Mouse (Mus musculus) midbrain, embryonic 13.5 days (tissue): ENCODE measurements around the gene Cdkal1. TPM values are rescaled to one million over a fixed set of nuclear protein-coding genes. Genes with fewer than 3 reads are reported as not detected.

ENCODE experiments used
- ATAC-seq: fragments of 200-750 bp; cut with Nextera tagmentation; 2 replicates; pipeline ENCODE4 v1.8.0; 2017; ENCODE audit warnings: mild to moderate bottlenecking, moderate TSS enrichment, moderate library complexity
- H3K27ac ChIP-seq: fragments of 300-500 bp; sonication (generic); 2 replicates; pipeline ENCODE4 v1.5.1; 2015; ENCODE audit warnings: inconsistent platforms, mild to moderate bottlenecking, moderate library complexity
- H3K27me3 ChIP-seq: fragments of 300-500 bp; sonication (generic); 2 replicates; pipeline ENCODE4 v1.6.1; 2015; ENCODE audit warnings: mild to moderate bottlenecking, inconsistent platforms
- H3K36me3 ChIP-seq: fragments of 300-500 bp; sonication (generic); 2 replicates; pipeline ENCODE4 v1.6.1; 2015; ENCODE audit warnings: mild to moderate bottlenecking, inconsistent platforms
- H3K4me1 ChIP-seq: fragments of 300-500 bp; sonication (generic); replicated peaks from 2 replicates; pipeline ENCODE4 v1.6.1; 2015; ENCODE audit warnings: inconsistent platforms
- H3K4me2 ChIP-seq: fragments of 300-500 bp; sonication (generic); replicated peaks from 2 replicates; pipeline ENCODE4 v1.6.1; 2015; ENCODE audit warnings: moderate library complexity, mild to moderate bottlenecking, inconsistent platforms
- H3K4me3 ChIP-seq: fragments of 300-500 bp; sonication (generic); replicated peaks from 2 replicates; pipeline ENCODE4 v1.5.1; 2015; ENCODE audit warnings: mild to moderate bottlenecking, inconsistent platforms
- H3K9ac ChIP-seq: fragments of 300-500 bp; sonication (generic); replicated peaks from 2 replicates; pipeline ENCODE4 v1.6.1; 2015; ENCODE audit warnings: mild to moderate bottlenecking, inconsistent platforms
- H3K9me3 ChIP-seq: fragments of 300-500 bp; sonication (generic); 2 replicates; pipeline ENCODE4 v1.6.1; 2016; ENCODE audit warnings: mild to moderate bottlenecking, inconsistent platforms
- WGBS: fragments of 180-500 bp; shearing (Covaris S2); methylation state at CpG from one replicate; pipeline ENCODE4 v1.1.7; 2015; 5-methylcytosine and 5-hydroxymethylcytosine counted together
- polyA plus RNA-seq: library from polyadenylated mRNA; unstranded; fragments of >200 nt; fragmentation: Nextera tagmentation; extraction: Ambion mirVana; gene quantifications from 2 replicates; pipeline ENCODE4 v1.2.1, GENCODE M21; 2015

Cdkal1 gene
- polyA plus RNA-seq, 1 experiment from 2014 or later, result 21.8 TPM

DNA sequence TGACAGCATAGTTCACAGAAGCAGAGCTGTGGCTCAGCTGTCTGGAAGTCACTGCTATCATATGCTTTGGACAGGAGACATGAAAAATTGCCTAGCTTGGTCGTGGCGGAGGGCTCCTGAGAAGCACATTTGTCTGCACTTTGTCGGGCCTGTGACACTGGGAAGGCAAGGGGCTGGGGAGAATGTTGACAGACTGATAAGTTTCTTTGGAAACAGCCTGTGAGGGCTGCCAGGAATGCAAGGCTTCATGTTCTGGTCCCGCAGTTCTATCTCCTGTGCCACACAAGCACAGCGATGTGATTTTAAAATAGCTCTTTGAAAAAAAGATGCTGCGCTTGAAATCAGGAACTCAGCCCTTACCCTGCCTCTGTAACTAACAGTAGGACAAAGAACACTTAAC lies 573.9 kb downstream of the Cdkal1 start:
- H3K4me2 ChIP-seq, result no peak overlapping the region
- ATAC-seq, result no peak
- H3K36me3 ChIP-seq, result no peaks in the 10 kb centered on the region
- 88% methylated on average over 6 of the region's 6 CpGs for WGBS
- H3K27me3 ChIP-seq, result no peaks in the 10 kb centered on the region
- no peaks in the 10 kb centered on the region for H3K9me3 ChIP-seq
- no peak overlapping the region for H3K27ac ChIP-seq
- H3K4me3 ChIP-seq, result no peak overlapping the region
- H3K9ac ChIP-seq, result no peak overlapping the region
- no peaks in the 10 kb centered on the region for H3K4me1 ChIP-seq

DNA sequence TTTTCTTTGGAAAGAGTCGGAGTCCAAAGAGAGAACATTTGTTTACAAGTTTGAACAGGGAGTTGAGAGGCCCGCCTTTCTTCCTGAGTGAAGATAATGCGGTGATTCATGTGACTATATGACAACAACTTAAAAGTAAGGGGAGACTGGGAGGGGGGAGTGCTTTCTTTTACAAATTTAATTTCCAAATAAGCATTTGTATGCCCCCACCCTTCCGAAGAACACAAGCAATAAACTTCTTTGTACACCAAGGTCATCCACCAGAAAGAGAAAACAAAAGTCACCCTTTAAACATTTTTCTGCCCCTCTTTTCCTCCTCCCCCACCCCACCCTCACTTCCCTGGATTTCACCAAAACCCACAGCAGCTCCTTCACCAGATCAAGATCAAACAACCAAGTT lies 577.3 kb downstream of the Cdkal1 start:
- H3K36me3 ChIP-seq, result no peaks in the 10 kb centered on the region
- no peaks in the 10 kb centered on the region for H3K27me3 ChIP-seq
- no peak overlapping the region for H3K4me3 ChIP-seq
- no peak overlapping the region for H3K9ac ChIP-seq
- no peak overlapping the region for H3K27ac ChIP-seq
- H3K4me1 ChIP-seq, result peaks cover 19% of the 10 kb centered on the region
- H3K9me3 ChIP-seq, result no peaks in the 10 kb centered on the region
- 68% methylated on average over 4 of the region's 4 CpGs for WGBS
- no peak overlapping the region for H3K4me2 ChIP-seq
- ATAC-seq, result no peak

DNA sequence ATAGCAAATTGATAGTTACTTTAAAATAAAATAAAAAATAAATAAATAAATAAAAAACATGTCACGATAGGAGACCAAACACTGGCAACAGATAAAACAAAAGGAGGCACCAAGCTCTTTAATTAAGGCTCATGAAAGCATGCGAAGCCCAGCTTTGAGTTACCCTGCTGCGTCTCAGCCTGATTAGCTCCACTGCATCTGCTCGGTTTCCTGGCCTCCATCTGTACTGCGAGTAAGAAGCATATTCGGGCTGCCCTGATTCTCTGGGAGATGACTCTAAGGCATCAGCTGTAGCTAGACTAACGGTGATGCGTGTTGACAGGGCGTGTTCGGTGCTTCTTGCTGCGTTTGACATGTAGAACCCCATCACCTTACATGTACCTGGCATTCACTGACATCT lies 581.2 kb downstream of the Cdkal1 start:
- Histone ChIP-seq H3K4me3 (no peak overlapping the region), H3K9ac (no peak overlapping the region), H3K4me2 (no peak overlapping the region), H3K36me3 (no peaks in the 10 kb centered on the region), H3K9me3 (no peaks in the 10 kb centered on the region), H3K27me3 (no peaks in the 10 kb centered on the region), H3K27ac (peak overlapping the region; percentile 77), H3K4me1 (peaks cover 21% of the 10 kb centered on the region)
- WGBS, result 30% methylated on average over 11 of the region's 11 CpGs
- ATAC-seq, result peak; percentile 72

DNA sequence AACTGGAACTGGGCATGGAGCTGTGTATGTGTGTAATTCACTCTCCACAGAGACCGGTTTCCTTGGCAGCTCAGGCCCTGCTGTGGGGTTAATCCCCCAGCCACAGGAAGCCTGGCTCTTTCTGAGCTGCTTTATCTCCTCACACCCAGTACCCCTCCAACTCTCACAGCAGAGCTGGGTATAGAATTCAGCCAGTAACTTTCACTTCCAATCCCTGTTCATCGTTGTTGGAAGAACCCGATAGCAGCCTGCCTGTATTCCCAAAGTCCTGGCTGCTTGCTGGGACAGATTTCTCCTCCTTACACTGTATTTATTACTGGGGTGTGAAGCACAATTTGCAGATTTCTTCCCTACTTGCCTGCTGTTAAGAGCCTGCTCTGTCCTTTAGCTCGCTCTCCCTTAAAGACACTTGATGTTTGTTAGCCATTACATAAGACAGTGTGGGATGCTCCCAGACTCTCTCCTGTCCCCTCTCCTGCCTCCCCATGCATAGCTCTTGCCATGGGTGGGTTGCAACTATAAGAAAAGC lies 581.7 kb downstream of the Cdkal1 start:
- 18% methylated on average over 4 of the region's 4 CpGs for WGBS

DNA sequence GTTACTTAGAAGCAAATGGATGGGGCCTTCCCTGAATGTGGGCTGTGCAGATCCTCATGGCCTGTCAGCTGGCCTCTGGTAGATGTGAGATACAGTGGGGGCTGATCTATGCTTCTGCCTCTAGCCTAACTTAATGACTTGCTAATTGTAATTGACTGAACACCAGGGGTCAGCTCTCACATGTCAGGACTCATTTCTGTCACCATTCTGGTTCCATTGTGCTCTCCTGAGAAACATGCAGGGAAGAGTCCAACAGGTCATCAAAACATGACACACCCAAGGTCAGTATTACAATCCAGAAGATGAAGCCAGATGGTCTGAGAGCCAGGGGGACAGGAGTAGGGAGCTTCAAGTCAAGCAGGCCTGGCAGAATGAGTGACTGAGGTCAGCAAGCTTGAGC lies 584.0 kb downstream of the Cdkal1 start:
- Histone ChIP-seq H3K9me3 (no peaks in the 10 kb centered on the region), H3K9ac (no peak overlapping the region), H3K27me3 (no peaks in the 10 kb centered on the region), H3K27ac (no peak overlapping the region), H3K4me1 (peaks cover 21% of the 10 kb centered on the region), H3K4me3 (no peak overlapping the region), H3K4me2 (no peak overlapping the region), H3K36me3 (no peaks in the 10 kb centered on the region)
- ATAC-seq, result no peak

More for the DNA sequence above, 581.7 kb downstream of the Cdkal1 start:
- Histone ChIP-seq H3K4me1 (peaks cover 21% of the 10 kb centered on the region), H3K4me3 (no peak overlapping the region), H3K27ac (peak overlapping the region; percentile 77), H3K9ac (no peak overlapping the region), H3K36me3 (no peaks in the 10 kb centered on the region), H3K9me3 (no peaks in the 10 kb centered on the region), H3K4me2 (no peak overlapping the region; the same call in 1 of the 2 replicates), H3K27me3 (no peaks in the 10 kb centered on the region)
- peak; percentile 70 for ATAC-seq

DNA sequence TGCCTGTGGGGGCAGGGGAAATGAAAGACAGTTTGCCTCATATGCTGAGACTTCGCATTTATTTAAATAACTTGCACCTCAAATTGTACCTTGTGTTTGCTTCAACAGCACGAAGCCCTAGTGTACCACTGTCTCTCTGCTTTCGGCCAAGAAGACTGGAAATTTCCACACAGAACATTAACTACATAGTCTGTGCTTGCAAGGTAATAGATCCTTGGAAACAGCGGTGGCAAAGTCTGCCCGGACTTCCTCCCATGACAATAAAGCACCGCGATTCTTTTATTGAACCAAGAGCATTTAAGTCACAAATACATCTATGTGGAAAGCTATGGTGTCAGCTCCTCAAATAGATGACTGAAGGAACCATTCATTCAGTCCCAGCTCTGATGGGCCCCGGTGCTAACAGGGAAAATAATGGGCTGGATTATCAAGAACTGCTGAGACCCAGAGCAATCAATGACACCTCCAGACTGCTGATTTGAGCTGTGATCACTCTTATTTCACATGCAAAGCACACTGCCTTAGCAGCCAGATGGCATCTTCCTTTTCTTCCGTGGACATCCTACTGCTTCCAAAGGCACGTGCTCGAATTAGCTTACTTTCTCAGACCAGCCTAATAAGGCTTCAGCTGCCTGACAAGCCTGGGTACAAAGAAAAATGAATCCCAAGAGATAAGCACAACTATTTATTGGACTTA lies 591.3 kb downstream of the Cdkal1 start:
- peaks cover 7% of the 10 kb centered on the region for H3K4me1 ChIP-seq
- no peaks in the 10 kb centered on the region for H3K36me3 ChIP-seq
- peak; percentile 65; the same call in 1 of the 2 replicates for ATAC-seq
- no peak overlapping the region for H3K9ac ChIP-seq
- WGBS, result 57% methylated on average over 11 of the region's 11 CpGs
- peak overlapping the region; percentile 52 for H3K27ac ChIP-seq
- no peaks in the 10 kb centered on the region for H3K27me3 ChIP-seq
- no peaks in the 10 kb centered on the region for H3K9me3 ChIP-seq
- no peak overlapping the region for H3K4me2 ChIP-seq
- H3K4me3 ChIP-seq, result no peak overlapping the region

DNA sequence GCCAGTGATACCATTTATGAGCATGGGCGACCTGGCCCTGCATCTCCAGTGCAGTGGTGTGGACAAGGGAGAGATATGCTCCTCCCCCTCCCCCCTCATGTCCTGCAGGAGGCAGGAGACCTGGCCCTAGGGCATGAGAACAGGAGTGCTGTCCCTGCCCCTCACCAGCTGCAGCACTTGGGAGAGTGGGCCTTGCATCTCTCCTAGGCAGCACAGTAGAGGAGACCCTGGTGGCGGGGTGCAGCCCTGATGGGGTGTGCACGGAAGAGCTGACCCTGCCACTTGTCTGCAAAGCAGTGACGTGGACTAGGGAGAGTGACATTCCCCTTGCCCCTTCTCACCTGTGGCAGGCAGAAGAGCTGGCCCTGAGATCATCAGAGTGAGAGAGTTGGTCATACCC lies 593.3 kb downstream of the Cdkal1 start:
- Histone ChIP-seq H3K4me2 (no peak overlapping the region), H3K27ac (no peak overlapping the region), H3K9ac (no peak overlapping the region), H3K4me1 (peaks cover 7% of the 10 kb centered on the region), H3K36me3 (no peaks in the 10 kb centered on the region), H3K9me3 (no peaks in the 10 kb centered on the region), H3K4me3 (no peak overlapping the region), H3K27me3 (no peaks in the 10 kb centered on the region)
- no peak for ATAC-seq
- 85% methylated on average over 4 of the region's 4 CpGs for WGBS

DNA sequence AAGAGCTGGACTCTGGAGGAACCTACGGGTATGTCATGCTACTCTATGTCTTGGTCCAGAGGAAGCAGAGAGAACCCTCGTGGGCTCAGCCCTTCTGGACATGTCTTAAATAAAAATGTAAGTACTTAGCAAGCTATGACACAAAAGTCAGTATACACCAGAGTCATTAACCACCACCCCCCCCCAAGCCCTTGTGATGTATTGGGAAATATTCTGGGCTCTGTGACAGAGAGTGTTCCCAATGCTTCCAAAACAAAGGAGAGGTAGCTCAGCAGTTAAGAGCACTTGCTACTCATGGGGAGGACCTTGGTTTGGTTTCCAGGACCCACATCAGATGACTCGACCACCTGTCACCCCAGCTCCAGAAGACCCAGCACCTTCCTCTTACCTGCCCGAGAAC lies 606.9 kb downstream of the Cdkal1 start:
- WGBS, result 88% methylated on average over 4 of the region's 4 CpGs
- H3K4me1 ChIP-seq, result no peaks in the 10 kb centered on the region

DNA sequence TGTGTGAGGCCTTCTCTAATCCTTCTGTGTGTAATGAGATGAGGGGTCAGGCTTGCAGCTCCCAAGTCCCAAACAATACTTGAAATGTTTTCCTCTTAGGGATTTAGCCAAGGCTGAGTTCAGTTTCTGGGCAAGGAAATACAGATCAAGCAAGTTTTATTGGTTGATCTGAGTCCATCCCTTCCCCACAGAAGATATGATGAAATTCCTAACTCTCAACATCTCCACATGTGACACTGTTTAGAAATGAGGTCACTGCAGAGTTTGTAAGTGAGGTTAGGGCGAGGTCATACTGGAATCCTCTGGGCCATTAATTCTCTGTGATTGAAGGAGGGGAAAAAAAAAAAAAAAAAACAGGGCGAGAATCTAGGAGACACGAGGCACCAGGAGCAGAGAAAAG lies 607.7 kb downstream of the Cdkal1 start:
- 69% methylated on average over 3 of the region's 3 CpGs for WGBS
- no peak for ATAC-seq
- H3K9me3 ChIP-seq, result no peaks in the 10 kb centered on the region
- no peaks in the 10 kb centered on the region for H3K27me3 ChIP-seq
- H3K27ac ChIP-seq, result no peak overlapping the region
- H3K4me1 ChIP-seq, result no peaks in the 10 kb centered on the region
- H3K4me2 ChIP-seq, result no peak overlapping the region
- H3K4me3 ChIP-seq, result no peak overlapping the region
- H3K36me3 ChIP-seq, result no peaks in the 10 kb centered on the region
- H3K9ac ChIP-seq, result no peak overlapping the region

More for the DNA sequence above, 606.9 kb downstream of the Cdkal1 start:
- no peak overlapping the region for H3K27ac ChIP-seq
- no peak for ATAC-seq
- no peak overlapping the region for H3K4me2 ChIP-seq
- no peak overlapping the region for H3K4me3 ChIP-seq
- no peak overlapping the region for H3K9ac ChIP-seq
- H3K27me3 ChIP-seq, result no peaks in the 10 kb centered on the region
- no peaks in the 10 kb centered on the region for H3K9me3 ChIP-seq
- H3K36me3 ChIP-seq, result no peaks in the 10 kb centered on the region

DNA sequence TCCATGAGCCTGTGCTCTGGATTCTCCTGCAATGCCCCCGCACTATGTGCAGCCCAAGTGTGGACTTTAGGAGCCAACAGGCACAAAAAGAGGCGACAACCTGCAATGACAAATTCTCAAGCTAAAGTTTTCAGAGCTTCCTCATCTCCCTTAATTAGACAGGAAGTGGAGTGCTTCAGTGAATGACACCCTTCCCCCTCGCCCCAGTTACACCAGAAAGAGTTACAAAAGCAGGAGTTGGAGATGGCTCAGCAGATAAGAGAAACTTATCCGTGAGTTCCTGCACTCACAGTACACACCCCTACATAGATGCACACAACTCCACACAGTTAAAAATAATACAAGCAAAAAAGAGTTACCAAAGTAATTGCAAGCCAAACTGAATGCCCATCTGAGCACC lies 620.4 kb downstream of the Cdkal1 start:
- Histone ChIP-seq H3K27me3 (no peaks in the 10 kb centered on the region), H3K4me2 (no peak overlapping the region), H3K36me3 (no peaks in the 10 kb centered on the region), H3K27ac (no peak overlapping the region), H3K4me3 (no peak overlapping the region), H3K9me3 (no peaks in the 10 kb centered on the region), H3K9ac (no peak overlapping the region), H3K4me1 (no peaks in the 10 kb centered on the region)
- 85% methylated on average over 4 of the region's 4 CpGs for WGBS
- no peak for ATAC-seq

DNA sequence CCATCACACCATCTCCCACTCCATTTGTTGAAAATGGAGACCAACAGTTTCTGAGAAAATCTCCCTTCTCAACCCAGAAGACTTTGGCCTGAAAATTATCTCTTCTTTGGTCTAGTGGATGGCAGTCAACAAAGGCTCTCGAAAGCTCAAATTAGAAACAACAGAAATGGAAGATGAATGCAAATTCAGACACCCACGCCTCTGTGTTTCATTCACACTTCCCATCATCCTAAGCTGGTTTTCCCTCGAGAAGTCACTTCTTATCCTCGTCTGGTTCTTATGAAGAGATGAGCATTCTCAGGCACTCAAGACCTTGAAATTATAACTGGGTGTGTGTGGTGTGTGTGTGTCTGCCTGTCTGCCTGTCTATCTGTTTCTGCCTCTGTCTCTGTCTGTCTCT lies 621.0 kb downstream of the Cdkal1 start:
- no peak for ATAC-seq
- Histone ChIP-seq H3K9me3 (no peaks in the 10 kb centered on the region), H3K4me2 (no peak overlapping the region), H3K4me3 (no peak overlapping the region), H3K27me3 (no peaks in the 10 kb centered on the region), H3K9ac (no peak overlapping the region), H3K36me3 (no peaks in the 10 kb centered on the region), H3K27ac (no peak overlapping the region), H3K4me1 (no peaks in the 10 kb centered on the region)
- 93% methylated on average over 4 of the region's 4 CpGs for WGBS

DNA sequence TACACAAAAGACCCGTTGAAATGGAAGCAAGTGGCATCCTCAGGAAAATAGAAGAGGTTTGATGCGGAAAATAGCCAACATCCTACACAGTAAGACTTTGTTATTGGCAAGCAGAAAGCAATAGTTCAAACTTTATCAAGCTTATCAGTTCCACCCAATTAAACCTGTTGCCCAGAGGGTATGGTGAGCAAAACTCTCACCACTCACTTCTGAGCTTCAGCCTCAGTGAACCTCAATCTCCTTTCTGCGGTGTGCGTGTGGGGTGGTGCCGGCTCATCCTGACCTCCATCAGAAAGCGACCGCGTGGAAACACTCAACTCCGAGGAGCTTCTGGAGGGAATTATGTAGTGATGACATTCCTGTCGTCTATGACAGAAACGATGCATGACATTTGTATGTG lies 621.5 kb downstream of the Cdkal1 start:
- H3K4me3 ChIP-seq, result no peak overlapping the region
- no peak overlapping the region for H3K9ac ChIP-seq
- no peaks in the 10 kb centered on the region for H3K4me1 ChIP-seq
- 83% methylated on average over 11 of the region's 11 CpGs for WGBS
- ATAC-seq, result no peak
- H3K9me3 ChIP-seq, result no peaks in the 10 kb centered on the region
- H3K27ac ChIP-seq, result no peak overlapping the region
- no peaks in the 10 kb centered on the region for H3K36me3 ChIP-seq
- no peaks in the 10 kb centered on the region for H3K27me3 ChIP-seq
- H3K4me2 ChIP-seq, result no peak overlapping the region

DNA sequence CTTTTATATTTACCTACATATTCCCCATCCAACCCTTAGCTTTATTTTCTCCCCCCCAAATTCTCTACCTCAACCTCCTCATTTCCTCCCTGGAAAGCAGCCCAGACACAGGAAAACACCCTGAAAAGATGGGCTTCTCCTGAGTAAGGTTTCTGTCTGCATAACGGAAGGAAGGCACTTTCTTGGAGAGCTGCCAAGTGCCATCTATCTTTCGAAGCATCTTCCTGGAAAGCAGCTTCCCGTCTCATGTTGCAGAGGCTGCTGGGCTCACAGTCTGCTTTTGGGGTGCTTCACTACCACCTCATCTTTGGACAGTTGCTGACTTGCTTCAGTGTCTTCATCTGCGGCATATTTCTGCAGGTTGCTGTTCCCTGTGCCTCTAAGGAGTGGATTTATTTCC lies 622.8 kb downstream of the Cdkal1 start:
- Histone ChIP-seq H3K36me3 (no peaks in the 10 kb centered on the region), H3K27ac (no peak overlapping the region), H3K4me3 (no peak overlapping the region), H3K9ac (no peak overlapping the region), H3K27me3 (no peaks in the 10 kb centered on the region), H3K9me3 (no peaks in the 10 kb centered on the region), H3K4me1 (no peaks in the 10 kb centered on the region), H3K4me2 (no peak overlapping the region)
- ATAC-seq, result no peak
- WGBS, result 85% methylated on average over 4 of the region's 4 CpGs
